Mouse (Mus musculus) gastrocnemius, postnatal 10 days (tissue): ENCODE measurements around the gene Fcamr. TPM values are rescaled to one million over a fixed set of nuclear protein-coding genes. Genes with fewer than 3 reads are reported as not detected.
A peak's percentile ranks its signal among the peaks of the same experiment; 100 is the strongest.

Experiments
- DNase-seq: peaks from one replicate; pipeline ENCODE4 v3.0.0; 2021; ENCODE audit warnings: mixed read lengths
- long read RNA-seq, 2 experiments: library from polyadenylated mRNA; stranded (forward); transcript quantifications; one replicate each; pipeline ENCODE4 v2.0.0; 2021
- total RNA-seq, 2 experiments: library from RNA; stranded (reverse); gene quantifications; 2 replicates each; pipeline ENCODE4 v1.2.3; 2021

Fcamr gene
- total RNA-seq: not detected
- long read RNA-seq, experiment 1: 0 reads
- long read RNA-seq, experiment 2: 0 reads

GRCm38 (mm10) chr1:130800602-130801001 is at the start of gene Fcamr:
Fcamr (plus strand) TSS chr1:130800902.
- no peak for DNase-seq

- no peak for DNase-seq
These were observed 41.0 kb upstream of the Fcamr start for GRCm38 (mm10) chr1:130759689-130760088.

GRCm38 (mm10) chr1:130761597-130761996 is 39.1 kb upstream of the Fcamr start:
- DNase-seq: no peak

GRCm38 (mm10) chr1:130762045-130762760 is 38.5 kb upstream of the Fcamr start:
- no peak for DNase-seq

GRCm38 (mm10) chr1:130764027-130764461 is 36.7 kb upstream of the Fcamr start:
- DNase-seq: no peak

- peak; percentile 47 for DNase-seq
These were observed 33.6 kb upstream of the Fcamr start for GRCm38 (mm10) chr1:130767066-130767465.

- DNase-seq: no peak
These were observed 30.8 kb upstream of the Fcamr start for GRCm38 (mm10) chr1:130769925-130770324.

- DNase-seq: no peak
These were observed 30.2 kb upstream of the Fcamr start for GRCm38 (mm10) chr1:130770487-130770886.

- DNase-seq: no peak
These were observed 29.7 kb upstream of the Fcamr start for GRCm38 (mm10) chr1:130770981-130771494.

- DNase-seq: no peak
These were observed 25.5 kb upstream of the Fcamr start for GRCm38 (mm10) chr1:130775234-130775633.

- DNase-seq: no peak
These were observed 24.9 kb upstream of the Fcamr start for GRCm38 (mm10) chr1:130775691-130776331.

GRCm38 (mm10) chr1:130776645-130777044 is 24.1 kb upstream of the Fcamr start:
- no peak for DNase-seq

GRCm38 (mm10) chr1:130779867-130780266 is 20.8 kb upstream of the Fcamr start:
- no peak for DNase-seq

GRCm38 (mm10) chr1:130784054-130784453 is 16.6 kb upstream of the Fcamr start:
- no peak for DNase-seq

- DNase-seq: no peak
These were observed 13.7 kb upstream of the Fcamr start for GRCm38 (mm10) chr1:130787001-130787400.

GRCm38 (mm10) chr1:130789512-130790451 is 10.9 kb upstream of the Fcamr start:
- no peak for DNase-seq

GRCm38 (mm10) chr1:130795331-130795730 is 5.4 kb upstream of the Fcamr start:
- no peak for DNase-seq

GRCm38 (mm10) chr1:130796967-130797684 is 3.6 kb upstream of the Fcamr start:
- DNase-seq: peak; percentile 46

GRCm38 (mm10) chr1:130798037-130798436 is 2.7 kb upstream of the Fcamr start:
- no peak for DNase-seq

GRCm38 (mm10) chr1:130798551-130798950 is 2.2 kb upstream of the Fcamr start:
- DNase-seq: no peak

- DNase-seq: no peak
These were observed 1.3 kb upstream of the Fcamr start for GRCm38 (mm10) chr1:130799399-130799798.

- no peak for DNase-seq
These were observed 809 bp downstream of the Fcamr start for GRCm38 (mm10) chr1:130801511-130801910.
